Mouse (Mus musculus) liver, adult 2 months (tissue): Measurements from ENCODE around the gene Setd1a.

Experiments used
- CTCF ChIP-seq: fragments of 200-500 bp; IDR thresholded peaks from 2 replicates; pipeline ENCODE4 v1.5.1; 2011; ENCODE audit warnings: low read depth, low read length, control low read depth
- POLR2A ChIP-seq: fragments of 200-500 bp; IDR thresholded peaks from 2 replicates; pipeline ENCODE4 v1.6.1; 2011; ENCODE audit warnings: low read length, control low read depth; ENCODE audit not compliant: insufficient read depth; ENCODE audit errors: extremely low read depth

- no peak for TF ChIP-seq CTCF
- no peak for TF ChIP-seq POLR2A
These were observed 22.7 kb upstream of the Setd1a start for GRCm38 (mm10) chr7:127753741-127754140.
